Mouse (Mus musculus) heart, postnatal 0 days (tissue): ENCODE results near the gene Mpv17. TPM values are rescaled to one million over a fixed set of nuclear protein-coding genes. Genes with fewer than 3 reads are reported as not detected.

Source experiments
- ATAC-seq: fragments of 200-750 bp; cut with Nextera tagmentation; 2 replicates; pipeline ENCODE4 v1.8.0; 2017; ENCODE audit warnings: low read depth, moderate number of reproducible peaks, moderate library complexity; ENCODE audit not compliant: insufficient read depth
- DNase-seq: peaks from one replicate; pipeline ENCODE4 v3.0.0-alpha.2; 2016; ENCODE audit warnings: low spot score
- H3K27ac ChIP-seq: fragments of 300-500 bp; sonication (generic); 2 replicates; pipeline ENCODE4 v1.5.1; 2014; ENCODE audit warnings: low read depth, mild to moderate bottlenecking
- H3K27me3 ChIP-seq: fragments of 300-500 bp; sonication (generic); 2 replicates; pipeline ENCODE4 v1.6.1; 2014; ENCODE audit warnings: low read length, mixed read lengths; ENCODE audit not compliant: control insufficient read depth, insufficient read depth
- H3K36me3 ChIP-seq: fragments of 300-500 bp; sonication (generic); replicated peaks from 2 replicates; pipeline ENCODE4 v1.6.1; 2014; ENCODE audit warnings: low read length, mixed read lengths; ENCODE audit not compliant: control insufficient read depth, insufficient read depth
- H3K4me1 ChIP-seq: fragments of 300-500 bp; sonication (generic); 2 replicates; pipeline ENCODE4 v1.6.1; 2014; ENCODE audit warnings: antibody characterized with exemption; ENCODE audit not compliant: control insufficient read depth, insufficient read depth
- H3K4me2 ChIP-seq: fragments of 300-500 bp; sonication (generic); 2 replicates; pipeline ENCODE4 v1.6.1; 2014; ENCODE audit warnings: low read depth, mild to moderate bottlenecking, low read length, moderate library complexity
- H3K4me3 ChIP-seq: fragments of 300-500 bp; sonication (generic); 2 replicates; pipeline ENCODE4 v1.5.1; 2014; ENCODE audit warnings: low read depth, low read length
- H3K9ac ChIP-seq: fragments of 300-500 bp; sonication (generic); replicated peaks from 2 replicates; pipeline ENCODE4 v1.6.1; 2014; ENCODE audit warnings: low read depth, low read length, mixed read lengths
- H3K9me3 ChIP-seq: fragments of 300-500 bp; sonication (generic); replicated peaks from 2 replicates; pipeline ENCODE4 v1.6.1; 2016; ENCODE audit warnings: low read length; ENCODE audit not compliant: control insufficient read depth
- CTCF ChIP-seq: IDR thresholded peaks from 2 replicates; pipeline ENCODE4 v1.5.1; 2016; ENCODE audit warnings: antibody characterized with exemption, control low read depth, low read depth
- EP300 ChIP-seq: IDR thresholded peaks from 2 replicates; pipeline ENCODE4 v1.6.1; 2016; ENCODE audit warnings: antibody characterized with exemption, low read depth
- WGBS: fragments of 180-500 bp; shearing (Covaris S2); extraction: QIAGEN DNeasy Blood & Tissue Kit; methylation state at CpG from one replicate; pipeline ENCODE4 v1.1.7; 2014; 5-methylcytosine and 5-hydroxymethylcytosine counted together
- polyA plus RNA-seq: library from polyadenylated mRNA; unstranded; fragments of >200 nt; fragmentation: Nextera tagmentation; extraction: Ambion mirVana; gene quantifications from 2 replicates; pipeline ENCODE4 v1.2.1, GENCODE M21; 2015
- total RNA-seq: library from RNA; depleted of rRNA; stranded (reverse); fragments of >200 nt; gene quantifications from 2 replicates; pipeline ENCODE4 v1.2.3, GENCODE M21; 2014; ENCODE audit warnings: low replicate concordance

The Mpv17 gene
- total and polyA plus RNA-seq, 2 experiments from 2014 or later = 80.1 to 157 TPM

DNA sequence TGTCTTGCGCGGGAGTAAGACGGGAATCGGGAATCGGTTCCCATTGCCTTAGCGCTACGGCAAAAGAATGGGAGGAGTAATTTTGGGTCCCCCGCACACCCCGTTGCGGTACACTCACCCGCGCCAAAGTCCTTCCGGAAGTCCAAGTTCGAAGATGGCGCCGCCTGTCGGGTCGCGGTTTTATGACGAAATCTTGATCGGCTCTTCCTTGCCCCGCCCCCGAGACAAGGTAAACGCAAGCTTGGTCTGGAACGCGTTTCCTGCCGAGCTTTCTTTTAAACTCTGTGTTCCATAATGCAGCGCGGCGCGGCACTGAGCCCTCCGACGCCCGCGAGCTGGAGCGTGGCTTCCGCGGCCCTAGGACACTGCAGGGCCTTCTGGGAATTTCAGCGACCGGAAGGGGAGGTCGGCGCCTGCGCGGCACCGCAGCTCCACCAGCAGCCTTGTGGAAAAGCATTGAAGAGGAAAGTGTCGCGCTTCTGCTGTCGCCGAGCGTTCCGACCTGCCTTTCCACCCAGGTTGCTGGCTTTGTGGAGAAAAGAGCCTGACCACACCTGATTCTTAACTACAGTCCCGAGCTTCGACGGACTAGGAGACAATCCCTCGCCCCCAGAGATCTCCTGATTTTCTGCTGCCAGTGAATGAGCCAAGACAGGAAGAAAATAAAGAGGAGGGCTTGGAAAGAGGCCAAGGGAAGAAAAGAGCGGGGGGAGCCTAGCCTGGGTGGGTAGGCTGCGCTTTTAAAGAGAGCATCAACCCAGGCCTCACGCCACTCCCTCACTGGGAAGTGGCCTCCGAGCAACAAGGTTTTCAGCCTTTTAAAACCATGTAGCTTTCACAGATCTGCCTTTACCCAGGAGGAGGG is 25.9 kb upstream of the Mpv17 start, which contains the start of the genes Gm29609 and Gtf3c2:
Gene Gm29609, minus strand, starts transcription at position 146 of the 865 bp plus-strand sequence.
Gene Gtf3c2, minus strand, starts transcription at position 379 of the 865 bp plus-strand sequence.
- peaks cover 13% of the 10 kb centered on the region for H3K4me1 ChIP-seq
- H3K4me2 ChIP-seq = peak within 1 kb of the TSS; percentile 99
- WGBS = under 1% methylated on average over 59 of the region's 59 CpGs
- peak within 1 kb of the TSS; percentile 96 for H3K27ac ChIP-seq
- peak within 1 kb of the TSS; percentile 81 for H3K9ac ChIP-seq
- H3K9me3 ChIP-seq = no peaks in the 10 kb centered on the region
- H3K4me3 ChIP-seq = peak within 1 kb of the TSS; percentile 95
- DNase-seq (peak; percentile 97), ATAC-seq (peak; percentile 98)
- TF ChIP-seq CTCF (no peak; the same call in 1 of the 2 replicates), EP300 (no peak)
- H3K36me3 ChIP-seq = no peaks in the 10 kb centered on the region; the same call in 1 of the 2 replicates
- no peaks in the 10 kb centered on the region for H3K27me3 ChIP-seq

DNA sequence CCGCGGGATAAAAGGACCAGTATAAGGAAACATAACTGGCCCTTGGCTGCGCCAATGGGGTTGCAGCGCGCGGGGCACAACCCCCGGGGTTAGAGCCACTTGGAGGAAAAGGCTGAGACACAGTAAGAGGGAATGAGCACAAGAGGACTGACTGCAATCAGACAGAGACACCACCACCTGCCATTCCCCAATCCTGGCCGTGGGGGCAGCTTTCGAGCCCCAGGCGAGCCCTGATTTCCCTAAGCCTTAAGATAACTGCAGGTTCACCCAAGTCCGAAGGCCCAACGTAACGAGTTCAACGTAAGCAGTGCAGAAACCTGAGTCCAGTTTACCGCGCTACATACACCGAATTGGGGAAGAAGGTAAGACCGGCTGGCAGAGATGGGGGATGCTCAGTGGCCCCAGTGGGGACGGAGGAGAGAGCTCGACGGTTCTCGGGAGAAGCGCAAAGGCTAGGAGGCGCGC is 25.3 kb upstream of the Mpv17 start:
- Histone ChIP-seq H3K36me3 (peaks cover 2% of the 10 kb centered on the region), H3K27me3 (no peaks in the 10 kb centered on the region), H3K9ac (peak overlapping the region; percentile 81), H3K4me2 (peak overlapping the region; percentile 99), H3K4me1 (peaks cover 13% of the 10 kb centered on the region), H3K4me3 (peak overlapping the region; percentile 95), H3K9me3 (no peaks in the 10 kb centered on the region), H3K27ac (peak overlapping the region; percentile 96)
- peak; percentile 40 for ATAC-seq
- under 1% methylated on average over 25 of the region's 25 CpGs for WGBS
- TF ChIP-seq EP300 = no peak
- TF ChIP-seq CTCF = no peak
- peak; percentile 12 for DNase-seq

DNA sequence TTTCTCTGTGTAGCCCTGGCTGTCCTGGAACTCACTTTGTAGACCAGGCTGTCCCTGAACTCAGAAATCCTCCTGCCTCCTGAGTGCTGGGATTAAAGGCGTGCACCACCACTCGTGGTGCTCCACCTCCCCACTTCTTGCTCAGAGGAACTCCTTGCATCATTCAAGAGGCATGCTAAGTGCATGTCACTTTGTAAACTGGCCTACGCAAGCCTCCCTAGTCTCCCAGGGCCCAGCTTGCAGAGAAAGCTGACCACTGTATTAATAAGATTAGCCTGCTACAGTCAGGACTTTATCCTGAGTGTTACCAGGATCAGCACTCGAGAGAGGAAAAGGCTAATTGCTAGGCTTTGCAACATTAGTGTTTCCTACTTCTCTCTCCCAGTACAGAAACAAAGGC is 14.6 kb upstream of the Mpv17 start:
- H3K27me3 ChIP-seq = no peaks in the 10 kb centered on the region
- no peak overlapping the region for H3K27ac ChIP-seq
- H3K4me2 ChIP-seq = no peak overlapping the region
- H3K4me3 ChIP-seq = no peak overlapping the region
- ATAC-seq (no peak), DNase-seq (no peak)
- H3K9me3 ChIP-seq = no peaks in the 10 kb centered on the region
- WGBS = 67% methylated on average over 4 of the region's 4 CpGs
- peaks cover 94% of the 10 kb centered on the region for H3K36me3 ChIP-seq
- no peaks in the 10 kb centered on the region for H3K4me1 ChIP-seq
- no peak for TF ChIP-seq EP300
- no peak for TF ChIP-seq CTCF
- H3K9ac ChIP-seq = no peak overlapping the region

DNA sequence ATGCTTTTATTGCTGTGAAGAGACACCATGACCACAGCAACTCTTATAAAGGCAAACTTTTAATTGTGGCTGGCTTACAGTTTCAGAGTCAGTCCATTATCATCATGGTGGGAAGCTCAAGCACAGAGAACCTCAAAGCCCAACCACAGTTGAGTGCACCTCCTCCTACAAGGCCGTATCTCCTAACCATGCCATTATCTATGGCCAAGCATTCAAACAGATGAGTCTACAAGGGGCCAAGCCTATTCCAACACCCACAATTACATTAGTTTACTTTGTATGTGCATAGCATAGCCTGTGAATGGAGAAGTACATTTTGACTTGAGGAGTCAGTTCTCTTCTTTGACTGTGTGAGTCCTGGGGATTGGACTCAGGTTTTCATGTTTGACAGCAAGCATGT is 10.8 kb upstream of the Mpv17 start:
- Histone ChIP-seq H3K9ac (no peak overlapping the region), H3K4me1 (no peaks in the 10 kb centered on the region), H3K27me3 (no peaks in the 10 kb centered on the region), H3K36me3 (peaks cover 87% of the 10 kb centered on the region), H3K9me3 (no peaks in the 10 kb centered on the region), H3K4me3 (no peak overlapping the region), H3K27ac (no peak overlapping the region), H3K4me2 (no peak overlapping the region)
- ATAC-seq (no peak), DNase-seq (no peak)
- 75% methylated on average over 1 of the region's 1 CpGs for WGBS
- TF ChIP-seq EP300 = no peak
- no peak for TF ChIP-seq CTCF

DNA sequence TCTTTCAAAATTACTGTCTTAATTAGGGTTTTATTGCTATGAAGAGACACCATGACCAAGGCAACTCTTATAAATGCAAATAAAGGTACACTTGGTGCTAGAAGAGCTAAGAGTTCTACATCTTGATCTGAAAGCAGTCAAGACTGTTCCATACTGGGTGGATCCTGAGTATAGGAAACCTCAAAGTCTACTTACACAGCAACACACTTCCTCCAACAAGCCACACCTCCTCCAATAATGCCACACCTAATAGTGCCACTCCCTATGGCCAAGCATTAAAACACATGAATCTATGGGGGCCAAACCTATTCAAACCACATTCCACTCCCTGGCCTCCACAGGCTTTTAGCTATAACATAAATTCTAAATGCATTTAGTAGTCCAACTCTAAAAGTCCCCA is 8.4 kb upstream of the Mpv17 start:
- Histone ChIP-seq H3K4me3 (no peak overlapping the region), H3K9ac (no peak overlapping the region), H3K4me1 (no peaks in the 10 kb centered on the region), H3K36me3 (peaks cover 87% of the 10 kb centered on the region), H3K27me3 (no peaks in the 10 kb centered on the region), H3K27ac (no peak overlapping the region), H3K4me2 (no peak overlapping the region), H3K9me3 (no peaks in the 10 kb centered on the region)
- TF ChIP-seq CTCF = no peak
- no peak for TF ChIP-seq EP300
- no peak for ATAC-seq
- no peak for DNase-seq
